Mouse (Mus musculus): ENCODE results near the gene Actg1. TPM values are rescaled to one million over a fixed set of nuclear protein-coding genes. Genes with fewer than 3 reads are reported as not detected.

Gene Actg1
- total and polyA plus RNA-seq, 2 experiments from 2014 or later, result 714 to 751 TPM

DNA sequence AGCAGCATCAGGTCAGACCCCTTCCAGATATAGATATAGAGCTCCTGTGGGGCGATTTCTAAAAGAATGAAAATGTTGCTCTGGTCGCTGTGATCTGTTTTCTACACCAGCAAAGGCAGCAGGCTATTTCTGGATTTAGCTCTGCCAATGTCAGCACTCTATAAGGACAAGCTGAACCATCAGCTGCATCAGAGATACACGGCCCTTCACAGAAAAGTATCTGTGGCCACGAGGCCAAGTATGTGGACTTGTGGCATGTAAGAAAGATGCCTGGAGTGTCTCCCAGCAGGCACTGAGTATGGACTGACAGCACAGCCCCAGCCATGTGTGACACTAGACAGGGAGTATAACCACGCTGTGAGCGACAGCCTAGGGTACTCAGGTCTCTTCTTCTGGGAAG is 38.3 kb upstream of the Actg1 start:
- Histone ChIP-seq H3K27me3 (ENCODE audit: control insufficient read depth, insufficient read depth, low read length) (no peaks in the 10 kb centered on the region), H3K36me3 (replicated peaks; ENCODE audit: control insufficient read depth, insufficient read depth, low read length) (peaks cover 52% of the 10 kb centered on the region), H3K4me3 (ENCODE audit: low read depth, low read length) (no peak overlapping the region), H3K27ac (ENCODE audit: low read depth) (peak overlapping the region; percentile 96), H3K4me2 (ENCODE audit: low read depth, low read length) (no peak overlapping the region), H3K9me3 (replicated peaks; ENCODE audit: control insufficient read depth, low read length) (no peaks in the 10 kb centered on the region), H3K9ac (replicated peaks; ENCODE audit: low read depth, low read length) (no peak overlapping the region; the same call in 1 of the 2 replicates), H3K4me1 (ENCODE audit: control insufficient read depth, insufficient read depth) (peaks cover 23% of the 10 kb centered on the region)
- WGBS, result 33% methylated on average over 6 of the region's 6 CpGs
- TF ChIP-seq CTCF (IDR thresholded peaks at IDR 0.05; ENCODE audit: low read depth), result no peak
- TF ChIP-seq EP300 (IDR thresholded peaks at IDR 0.05; ENCODE audit: low read depth), result peak; percentile 59; the same call in 1 of the 2 replicates
- DNase-seq (ENCODE audit: low spot score) (peak; percentile 85), ATAC-seq (ENCODE audit: insufficient read depth, low read depth) (peak; percentile 79)

DNA sequence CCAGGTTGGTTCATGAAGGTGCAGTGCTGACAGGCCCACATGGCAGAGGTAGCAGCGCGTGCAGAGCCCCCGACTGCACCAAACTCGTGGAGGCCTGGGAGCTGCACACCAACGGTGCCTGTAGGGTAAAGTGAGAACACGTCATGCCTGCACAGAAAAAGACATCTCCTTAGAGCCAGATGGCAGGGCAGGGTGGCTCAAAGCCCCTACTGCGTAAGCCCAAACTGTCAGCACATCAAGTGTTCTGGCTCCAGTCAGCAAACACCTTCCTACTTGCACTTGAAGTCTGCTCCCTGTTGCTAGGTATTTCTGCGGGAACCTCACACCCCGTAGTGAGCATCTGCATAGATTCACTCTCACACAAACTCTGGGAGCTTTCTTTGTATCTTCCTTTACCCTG is 34.2 kb upstream of the Actg1 start:
- H3K36me3 ChIP-seq (replicated peaks; ENCODE audit: control insufficient read depth, insufficient read depth, low read length), result peaks cover 54% of the 10 kb centered on the region
- peaks cover 30% of the 10 kb centered on the region for H3K4me1 ChIP-seq (ENCODE audit: control insufficient read depth, insufficient read depth)
- WGBS, result 29% methylated on average over 9 of the region's 9 CpGs
- no peaks in the 10 kb centered on the region for H3K9me3 ChIP-seq (replicated peaks; ENCODE audit: control insufficient read depth, low read length)
- no peaks in the 10 kb centered on the region for H3K27me3 ChIP-seq (ENCODE audit: control insufficient read depth, insufficient read depth, low read length)
- peak; percentile 96 for TF ChIP-seq EP300 (IDR thresholded peaks at IDR 0.05; ENCODE audit: low read depth)
- no peak for TF ChIP-seq CTCF (IDR thresholded peaks at IDR 0.05; ENCODE audit: low read depth)
- peak overlapping the region; percentile 92 for H3K27ac ChIP-seq (ENCODE audit: low read depth)
- no peak overlapping the region for H3K4me3 ChIP-seq (ENCODE audit: low read depth, low read length)
- DNase-seq (ENCODE audit: low spot score) (peak; percentile 84), ATAC-seq (ENCODE audit: insufficient read depth, low read depth) (peak; percentile 69)
- H3K9ac ChIP-seq (replicated peaks; ENCODE audit: low read depth, low read length), result no peak overlapping the region
- no peak overlapping the region for H3K4me2 ChIP-seq (ENCODE audit: low read depth, low read length)

DNA sequence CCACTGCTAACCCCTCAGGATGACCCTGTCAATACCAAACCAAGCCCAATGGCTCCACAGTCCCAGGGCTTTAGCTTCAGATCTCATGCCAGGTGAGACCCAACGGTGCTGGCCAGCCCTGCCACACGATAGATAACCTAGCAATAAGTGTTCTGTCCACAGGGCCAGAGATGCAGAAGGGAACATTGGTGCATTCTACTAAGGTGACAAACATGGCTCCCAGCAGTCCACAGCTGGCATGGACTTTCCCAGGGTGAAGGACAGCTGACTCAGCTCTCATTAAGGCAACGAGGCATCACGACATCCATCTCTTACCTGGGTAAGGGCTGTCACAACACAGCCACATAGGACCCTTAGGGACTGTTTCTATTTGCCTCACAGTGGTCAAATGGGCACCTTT is 32.8 kb upstream of the Actg1 start:
- DNase-seq (ENCODE audit: low spot score), result no peak
- peaks cover 65% of the 10 kb centered on the region for H3K36me3 ChIP-seq (replicated peaks; ENCODE audit: control insufficient read depth, insufficient read depth, low read length)
- H3K4me3 ChIP-seq (ENCODE audit: low read depth, low read length), result no peak overlapping the region
- WGBS, result 75% methylated on average over 4 of the region's 4 CpGs
- H3K4me2 ChIP-seq (ENCODE audit: low read depth, low read length), result no peak overlapping the region
- no peak overlapping the region for H3K9ac ChIP-seq (replicated peaks; ENCODE audit: low read depth, low read length)
- TF ChIP-seq CTCF (IDR thresholded peaks at IDR 0.05; ENCODE audit: low read depth) (no peak), EP300 (IDR thresholded peaks at IDR 0.05; ENCODE audit: low read depth) (no peak)
- peak overlapping the region; percentile 92 for H3K27ac ChIP-seq (ENCODE audit: low read depth)
- H3K9me3 ChIP-seq (replicated peaks; ENCODE audit: control insufficient read depth, low read length), result no peaks in the 10 kb centered on the region
- H3K4me1 ChIP-seq (ENCODE audit: control insufficient read depth, insufficient read depth), result peaks cover 32% of the 10 kb centered on the region
- ATAC-seq (ENCODE audit: insufficient read depth, low read depth), result no peak
- H3K27me3 ChIP-seq (ENCODE audit: control insufficient read depth, insufficient read depth, low read length), result no peaks in the 10 kb centered on the region

DNA sequence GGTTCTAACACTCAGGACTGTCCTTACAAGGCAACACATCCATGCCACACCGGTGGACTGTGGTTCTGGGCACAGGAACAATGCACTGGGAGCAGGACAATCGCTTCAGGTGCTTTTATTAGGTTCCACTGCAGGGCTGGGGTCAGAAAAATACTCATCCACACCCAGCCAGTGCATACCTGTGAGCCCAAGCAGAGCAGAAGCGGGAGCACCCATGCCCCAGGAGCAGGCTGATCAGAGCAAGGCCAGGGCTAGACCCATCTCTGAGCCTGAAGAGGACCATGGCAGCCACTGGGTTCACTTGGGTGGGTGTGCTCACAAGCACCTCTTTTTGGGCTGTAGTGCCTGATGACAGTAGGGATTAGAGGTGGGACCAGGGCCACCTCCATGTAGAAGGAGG is 31.9 kb upstream of the Actg1 start:
- no peak overlapping the region for H3K4me3 ChIP-seq (ENCODE audit: low read depth, low read length)
- 87% methylated on average over 3 of the region's 3 CpGs for WGBS
- peaks cover 28% of the 10 kb centered on the region for H3K4me1 ChIP-seq (ENCODE audit: control insufficient read depth, insufficient read depth)
- DNase-seq (ENCODE audit: low spot score), result no peak
- TF ChIP-seq EP300 (IDR thresholded peaks at IDR 0.05; ENCODE audit: low read depth) (no peak), CTCF (IDR thresholded peaks at IDR 0.05; ENCODE audit: low read depth) (no peak)
- no peaks in the 10 kb centered on the region for H3K27me3 ChIP-seq (ENCODE audit: control insufficient read depth, insufficient read depth, low read length)
- ATAC-seq (ENCODE audit: insufficient read depth, low read depth), result no peak
- H3K36me3 ChIP-seq (replicated peaks; ENCODE audit: control insufficient read depth, insufficient read depth, low read length), result peaks cover 73% of the 10 kb centered on the region
- H3K9me3 ChIP-seq (replicated peaks; ENCODE audit: control insufficient read depth, low read length), result no peaks in the 10 kb centered on the region
- H3K9ac ChIP-seq (replicated peaks; ENCODE audit: low read depth, low read length), result no peak overlapping the region
- no peak overlapping the region for H3K4me2 ChIP-seq (ENCODE audit: low read depth, low read length)
- H3K27ac ChIP-seq (ENCODE audit: low read depth), result no peak overlapping the region

DNA sequence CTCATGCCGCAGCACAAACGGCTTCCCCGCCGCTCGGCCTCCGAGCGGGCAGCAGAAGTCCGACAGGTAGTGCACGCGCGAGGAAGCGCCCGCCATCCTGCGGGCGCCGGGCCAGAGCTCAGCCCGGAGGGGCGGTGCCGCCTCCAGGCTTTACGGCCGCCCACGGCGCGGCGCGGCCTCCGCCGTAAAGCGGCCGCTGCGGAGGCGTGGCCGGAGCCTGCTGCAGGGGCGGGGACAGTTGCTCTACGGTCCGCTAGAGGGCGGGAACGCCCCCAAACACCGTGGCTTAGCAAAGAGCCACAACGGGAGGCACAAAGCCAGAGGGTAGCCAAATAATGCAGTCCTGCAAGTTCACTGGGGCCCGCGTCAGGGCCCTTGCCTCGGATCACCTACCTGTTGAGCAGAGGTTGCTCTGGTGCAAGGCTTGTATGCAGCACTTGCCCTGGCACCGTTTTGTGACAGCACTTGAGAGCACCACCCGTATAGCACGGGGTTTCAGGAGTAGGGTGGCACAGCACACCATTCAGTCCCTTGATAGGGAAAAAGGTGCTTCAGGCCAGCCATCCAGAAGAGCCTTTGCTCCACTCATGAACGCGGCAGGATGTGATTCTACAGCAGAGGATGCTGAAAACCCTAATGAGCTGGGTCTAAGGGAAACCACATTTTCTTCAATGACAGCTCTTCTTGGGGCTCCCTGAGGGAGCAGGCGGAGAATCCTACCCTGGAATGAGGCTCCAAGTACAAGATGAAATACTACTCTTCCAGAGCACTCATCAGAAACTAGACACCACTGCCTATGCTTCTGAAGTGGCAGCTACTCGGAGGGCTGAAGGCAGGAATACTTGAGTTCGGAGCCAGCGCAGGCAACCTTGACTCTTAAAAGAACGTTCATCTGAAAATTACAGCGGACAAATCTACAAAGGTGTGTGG is 30.5 kb upstream of the Actg1 start, which contains the start of gene Faap100:
Gene Faap100 (minus strand): TSS at position 154 of the 930 bp plus-strand sequence.
- peaks cover 70% of the 10 kb centered on the region for H3K36me3 ChIP-seq (replicated peaks; ENCODE audit: control insufficient read depth, insufficient read depth, low read length)
- H3K4me2 ChIP-seq (ENCODE audit: low read depth, low read length), result peak within 1 kb of the TSS; percentile 97
- DNase-seq (ENCODE audit: low spot score) (peak; percentile 94), ATAC-seq (ENCODE audit: insufficient read depth, low read depth) (peak; percentile 81)
- peak; percentile 60 for TF ChIP-seq CTCF (IDR thresholded peaks at IDR 0.05; ENCODE audit: low read depth)
- no peak; the same call in 1 of the 2 replicates for TF ChIP-seq EP300 (IDR thresholded peaks at IDR 0.05; ENCODE audit: low read depth)
- 7% methylated on average over 54 of the region's 54 CpGs for WGBS
- H3K27ac ChIP-seq (ENCODE audit: low read depth), result peak within 1 kb of the TSS; percentile 75
- H3K4me3 ChIP-seq (ENCODE audit: low read depth, low read length), result peak within 1 kb of the TSS; percentile 67
- peaks cover 34% of the 10 kb centered on the region for H3K4me1 ChIP-seq (ENCODE audit: control insufficient read depth, insufficient read depth)
- H3K9ac ChIP-seq (replicated peaks; ENCODE audit: low read depth, low read length), result peak within 1 kb of the TSS; percentile 60
- H3K9me3 ChIP-seq (replicated peaks; ENCODE audit: control insufficient read depth, low read length), result no peaks in the 10 kb centered on the region
- H3K27me3 ChIP-seq (ENCODE audit: control insufficient read depth, insufficient read depth, low read length), result no peaks in the 10 kb centered on the region

Data from heart, postnatal 0 days (tissue).